Comparison of ENCODE assay signal across 11 mouse cellular contexts in the genomic region with DNA sequence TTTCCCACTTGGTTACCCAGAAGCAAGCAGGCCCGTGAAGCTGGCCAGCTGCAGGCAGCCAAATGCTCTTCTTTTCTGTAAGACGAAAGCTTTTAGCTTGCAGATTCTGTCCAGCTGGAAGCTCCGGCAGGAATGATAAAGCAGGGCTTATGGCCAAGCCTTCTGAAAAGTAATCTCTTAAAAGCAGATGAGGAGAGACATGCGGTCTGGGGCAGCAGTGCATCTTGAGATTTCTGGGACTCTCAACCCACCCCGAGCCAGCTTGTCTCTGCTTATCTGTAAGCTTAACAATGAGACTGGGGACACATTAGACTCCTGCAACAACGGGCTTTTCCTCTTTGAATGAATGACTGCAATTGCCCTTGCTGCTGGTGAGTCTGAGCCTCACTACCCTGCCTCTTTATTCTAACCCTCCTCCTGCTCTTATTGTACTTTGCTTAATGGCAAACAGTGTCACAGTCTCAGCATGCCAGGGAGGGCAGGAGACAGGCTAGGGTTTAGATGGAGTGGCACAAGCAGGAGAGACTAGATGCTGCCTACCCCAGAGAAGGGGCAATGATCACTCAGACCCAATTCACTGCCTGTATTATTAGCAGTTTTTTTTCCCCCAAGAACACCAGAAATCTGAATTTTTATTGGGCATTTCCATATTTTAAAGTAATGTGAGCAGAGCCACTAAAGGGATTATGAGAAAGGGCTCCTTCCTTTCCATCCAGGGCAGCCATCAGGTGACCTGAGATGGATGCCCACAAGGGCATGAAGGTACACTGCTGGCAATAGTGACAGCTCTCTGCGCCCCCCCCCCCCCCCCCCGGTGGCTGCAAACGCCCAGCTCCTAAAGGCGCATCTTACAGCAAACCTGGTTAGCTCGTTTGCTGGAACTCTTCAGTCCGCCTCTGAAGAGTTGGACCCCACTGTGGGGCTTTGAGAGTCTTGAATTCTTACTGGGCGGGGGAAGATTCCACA. TPM values are rescaled to one million over a fixed set of nuclear protein-coding genes. Genes with fewer than 3 reads are reported as not detected.
DNase-seq lines count a peak whose midpoint lies in the region; ATAC-seq and TF ChIP-seq lines count a peak whose summit lies in the region.
"Had no signal": no experiment of that assay in that cellular context is flagged by ENCODE, and none has a peak within 500 bp of the region (broad histone marks: within the 10 kb centered on the region; RNA-seq: fewer than 3 reads in every experiment).

No protein-coding gene starts in this region.

- no peak overlapping the region for H3K9ac ChIP-seq in forebrain, embryonic 15.5 days (replicated peaks)
- 0 out of 2 replicates have a peak overlapping the region, but pooled peaks have one; percentile 1 for H3K9ac ChIP-seq in midbrain, embryonic 13.5 days (replicated peaks)
- H3K9ac ChIP-seq in liver, embryonic 12.5 days, result no peak overlapping the region

- no peak for TF ChIP-seq POLR2A in kidney, adult 2 months (IDR thresholded peaks at IDR 0.05; ENCODE audit: low read depth, low read length)

- H3K27me3 ChIP-seq in kidney, adult 2 months (replicated peaks; ENCODE audit: control insufficient read depth, insufficient read depth, low read length), result no peaks in the 10 kb centered on the region
- no peaks in the 10 kb centered on the region for H3K27me3 ChIP-seq in forebrain, embryonic 15.5 days
- H3K27me3 ChIP-seq in midbrain, embryonic 13.5 days, result no peaks in the 10 kb centered on the region
- H3K27me3 ChIP-seq in liver, embryonic 12.5 days (replicated peaks), result no peaks in the 10 kb centered on the region
- H3K27me3 ChIP-seq: CH12.LX had no signal

- no peak overlapping the region for H3K4me2 ChIP-seq in forebrain, embryonic 15.5 days (replicated peaks)
- no peak overlapping the region for H3K4me2 ChIP-seq in midbrain, embryonic 13.5 days (replicated peaks)
- no peak overlapping the region for H3K4me2 ChIP-seq in liver, embryonic 12.5 days

- peak; percentile 23 for DNase-seq in kidney, postnatal 10 days
- DNase-seq in kidney, adult 2 months, result no peak
- peak; percentile 66 for DNase-seq in brain, adult 2 months (ENCODE audit: low read depth, low spot score)
- no peak for DNase-seq in frontal cortex, postnatal 25 days (ENCODE audit: low spot score in 2 of 2)
- DNase-seq: gastrocnemius, postnatal 25 days had no signal

- no peaks in the 10 kb centered on the region for H3K9me3 ChIP-seq in forebrain, embryonic 15.5 days
- H3K9me3 ChIP-seq in midbrain, embryonic 13.5 days, result no peaks in the 10 kb centered on the region
- H3K9me3 ChIP-seq in liver, embryonic 12.5 days (replicated peaks), result no peaks in the 10 kb centered on the region

- no peaks in the 10 kb centered on the region for H3K36me3 ChIP-seq in kidney, adult 2 months (ENCODE audit: control insufficient read depth, insufficient read depth, low read length)
- H3K36me3 ChIP-seq in forebrain, embryonic 15.5 days, result no peaks in the 10 kb centered on the region
- H3K36me3 ChIP-seq in midbrain, embryonic 13.5 days, result no peaks in the 10 kb centered on the region
- no peaks in the 10 kb centered on the region for H3K36me3 ChIP-seq in liver, embryonic 12.5 days

- no peak overlapping the region for H3K27ac ChIP-seq in kidney, adult 2 months (ENCODE audit: insufficient read depth, low read depth, low read length)
- peak overlapping the region; percentile 4 for H3K27ac ChIP-seq in forebrain, embryonic 15.5 days (replicated peaks)
- H3K27ac ChIP-seq in midbrain, embryonic 13.5 days, result peak overlapping the region; percentile 68
- no peak overlapping the region for H3K27ac ChIP-seq in liver, embryonic 12.5 days

- H3K4me1 ChIP-seq in kidney, adult 2 months (ENCODE audit: control insufficient read depth, insufficient read depth, low read length), result no peaks in the 10 kb centered on the region
- peaks cover 27% of the 10 kb centered on the region for H3K4me1 ChIP-seq in forebrain, embryonic 15.5 days
- peaks cover 29% of the 10 kb centered on the region for H3K4me1 ChIP-seq in midbrain, embryonic 13.5 days (replicated peaks)
- no peaks in the 10 kb centered on the region for H3K4me1 ChIP-seq in liver, embryonic 12.5 days

- WGBS in kidney, adult 2 months, result 59% methylated on average over 13 of the region's 13 CpGs
- WGBS in forebrain, embryonic 15.5 days, result 27% methylated on average over 13 of the region's 13 CpGs
- whole genome bisulfite sequencing in midbrain, embryonic 13.5 days, result 44% methylated on average over 12 of the region's 13 CpGs
- WGBS in liver, embryonic 12.5 days (ENCODE audit: insufficient replicate concordance), result 45% methylated on average over 12 of the region's 13 CpGs

- ATAC-seq in forebrain, embryonic 15.5 days (replicated peaks), result peak; percentile 53
- peak; percentile 64 for ATAC-seq in midbrain, embryonic 13.5 days
- ATAC-seq in liver, embryonic 12.5 days, result no peak
- no peak for ATAC-seq in inflammation-experienced regulatory T-cells, adult 6 months
- ATAC-seq: intestine, embryonic 16.5 days had no signal

- H3K4me3 ChIP-seq in kidney, adult 2 months (ENCODE audit: insufficient read depth, low read depth, low read length), result no peak overlapping the region
- no peak overlapping the region for H3K4me3 ChIP-seq in forebrain, embryonic 15.5 days
- H3K4me3 ChIP-seq in midbrain, embryonic 13.5 days (replicated peaks), result no peak overlapping the region
- H3K4me3 ChIP-seq in liver, embryonic 12.5 days, result no peak overlapping the region

- TF ChIP-seq CTCF in kidney, adult 2 months (conservative IDR thresholded peaks at IDR 0.05; ENCODE audit: insufficient read depth, insufficient read length, low read depth, low read length), result no peak

RNA-seq across cellular contexts. Expression of a gene that starts 44.6 kb away (rescaled TPM):
- polyA plus RNA-seq in kidney, adult 2 months (2012; rRNA removed), result 0.98 and 1.3 TPM in 2 replicates
- 1,899 and 1,916 TPM in 2 replicates for polyA plus RNA-seq in forebrain, embryonic 15.5 days (2015; fragmentation: Nextera tagmentation; extraction: Ambion mirVana)
- polyA plus RNA-seq in midbrain, embryonic 13.5 days (2015; fragmentation: Nextera tagmentation; extraction: Ambion mirVana), result 2,051 and 2,103 TPM in 2 replicates
- 11.2 and 12.7 TPM in 2 replicates for polyA plus RNA-seq in liver, embryonic 12.5 days (2016; fragmentation: Nextera tagmentation; extraction: Ambion mirVana)
- polyA plus RNA-seq in inflammation-experienced regulatory T-cells, adult 6 months (2017; shearing (Covaris generic)), result under 1 TPM in 2 of 3 experiments, not detected in 1; 0.12 to 0.36 TPM

Comparison
In these comparisons a context has a peak if more than half of its experiments do, and no peak if none do; other contexts are left out.
1. DNase-seq: peak in kidney, postnatal 10 days (single experiment) and brain, adult 2 months (single experiment); none in kidney, adult 2 months (single experiment) and frontal cortex, postnatal 25 days (0 of 2).
2. H3K27ac ChIP-seq: peak in forebrain, embryonic 15.5 days (single experiment) and midbrain, embryonic 13.5 days (single experiment); none in kidney, adult 2 months (single experiment) and liver, embryonic 12.5 days (single experiment).
3. ATAC-seq: peak in forebrain, embryonic 15.5 days (single experiment) and midbrain, embryonic 13.5 days (single experiment); none in liver, embryonic 12.5 days (single experiment) and inflammation-experienced regulatory T-cells, adult 6 months (single experiment).
4. RNA of a gene that starts 44.6 kb away (polyA plus RNA-seq): 2,051 to 2,103 TPM in midbrain, embryonic 13.5 days and 1,899 to 1,916 TPM in forebrain, embryonic 15.5 days; 11.2 to 12.7 TPM in liver, embryonic 12.5 days, 0.98 to 1.3 TPM in kidney, adult 2 months and 0.12 to 0.36 TPM in inflammation-experienced regulatory T-cells, adult 6 months; every median in the first group is over 100 times any median in the second.